Comparison of ENCODE assay signal across 8 mouse cellular contexts in the genomic region with DNA sequence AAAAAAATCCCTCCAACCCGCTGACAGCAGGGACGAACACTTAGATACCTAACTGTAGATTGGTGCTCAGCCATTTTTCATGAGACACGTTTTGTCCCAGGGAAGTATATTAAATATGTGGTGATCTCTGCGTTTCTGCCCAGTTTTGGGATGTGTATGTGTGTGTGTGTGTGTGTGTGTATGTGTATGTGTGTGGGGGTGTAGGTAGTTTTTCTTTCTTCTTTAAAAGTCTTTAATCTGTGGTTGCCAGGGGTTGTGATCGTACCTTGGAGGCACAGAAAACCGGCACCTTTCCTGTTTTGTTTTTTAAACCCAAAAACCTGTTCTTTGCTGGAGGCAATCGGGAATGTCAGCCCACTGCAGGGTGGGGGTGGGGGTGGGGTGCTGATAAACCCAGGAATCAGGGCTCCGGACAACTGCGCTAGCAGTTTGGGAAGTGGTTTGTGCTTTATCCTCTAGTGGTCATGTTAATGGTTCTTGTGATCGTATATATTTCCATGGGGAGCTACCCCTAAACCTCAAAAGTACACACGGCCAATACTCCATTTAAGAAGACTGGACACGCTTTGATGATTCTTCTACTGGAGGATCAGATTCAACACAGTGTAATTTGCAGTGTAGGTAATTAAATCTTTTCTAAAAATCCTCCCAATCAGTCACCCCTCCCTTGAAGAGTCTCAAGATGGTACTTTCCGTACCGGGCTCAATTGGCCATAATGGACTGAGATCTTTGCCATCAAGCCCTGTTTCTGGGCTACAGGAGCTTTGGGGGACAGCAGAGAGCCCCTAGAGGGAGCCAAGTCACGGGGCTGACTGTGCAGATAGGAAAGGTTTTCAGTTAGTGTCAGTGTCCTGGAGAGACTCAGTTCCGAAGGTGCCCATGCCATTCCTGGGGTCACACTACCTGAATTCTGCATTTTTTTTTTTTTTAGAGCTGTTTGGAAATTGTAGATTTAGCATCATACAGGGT. TPM values are rescaled to one million over a fixed set of nuclear protein-coding genes. Genes with fewer than 3 reads are reported as not detected.
DNase-seq lines count a peak whose midpoint lies in the region; ATAC-seq and TF ChIP-seq lines count a peak whose summit lies in the region.

No protein-coding gene starts in this region.

- no peak for TF ChIP-seq CTCF in spleen, adult 2 months (IDR thresholded peaks at IDR 0.05; ENCODE audit: extremely low read depth, insufficient read depth, insufficient read length, insufficient replicate concordance)
- peak; percentile 45 for TF ChIP-seq CTCF in intestine, postnatal 0 days (IDR thresholded peaks at IDR 0.05; ENCODE audit: low read depth)

- H3K4me2 ChIP-seq in intestine, postnatal 0 days (replicated peaks; ENCODE audit: low read depth), result peak overlapping the region; percentile 96
- peak overlapping the region; percentile 85 for H3K4me2 ChIP-seq in midbrain, embryonic 15.5 days

- no peak for TF ChIP-seq POLR2A in spleen, adult 2 months (IDR thresholded peaks at IDR 0.05; ENCODE audit: low read depth, low read length)

- peak; percentile 49 for DNase-seq in adrenal gland, postnatal 10 days
- DNase-seq in adrenal gland, postnatal 4 days (ENCODE audit: low spot score in 2 of 2), result no peak
- DNase-seq in spleen, adult 2 months (ENCODE audit: low read depth in 1 of 2, low spot score in 2 of 2), result no peak
- DNase-seq in spleen, postnatal 36 days (ENCODE audit: low spot score in 2 of 2), result no peak
- no peak for DNase-seq in frontal cortex, postnatal 25 days (ENCODE audit: low spot score in 2 of 2)
- no peak for DNase-seq in layer of hippocampus, adult 18-20 months (ENCODE audit: low spot score in 2 of 2)

- H3K36me3 ChIP-seq in spleen, adult 2 months (ENCODE audit: control insufficient read depth, insufficient read depth, low read length), result no peaks in the 10 kb centered on the region
- no peaks in the 10 kb centered on the region for H3K36me3 ChIP-seq in intestine, postnatal 0 days (ENCODE audit: control insufficient read depth, insufficient read depth)
- no peaks in the 10 kb centered on the region for H3K36me3 ChIP-seq in midbrain, embryonic 15.5 days (replicated peaks)

- H3K4me3 ChIP-seq in spleen, adult 2 months (ENCODE audit: extremely low read depth, insufficient read depth, insufficient read length), result peak overlapping the region; percentile 58; the same call in 1 of the 2 replicates
- H3K4me3 ChIP-seq in intestine, postnatal 0 days (ENCODE audit: low read depth, low read length), result peak overlapping the region; percentile 77
- peak overlapping the region; percentile 69 for H3K4me3 ChIP-seq in midbrain, embryonic 15.5 days

- ATAC-seq in intestine, postnatal 0 days, result no peak
- ATAC-seq in midbrain, embryonic 15.5 days (replicated peaks), result no peak

- no peak overlapping the region for H3K27ac ChIP-seq in spleen, adult 2 months (ENCODE audit: insufficient read depth, low read length)
- H3K27ac ChIP-seq in intestine, postnatal 0 days (ENCODE audit: low read depth, low read length), result no peak overlapping the region
- peak overlapping the region; percentile 79; the same call in 1 of the 2 replicates for H3K27ac ChIP-seq in midbrain, embryonic 15.5 days

- peaks cover 9% of the 10 kb centered on the region; the same call in 1 of the 2 replicates for H3K27me3 ChIP-seq in spleen, adult 2 months (ENCODE audit: control insufficient read depth, insufficient read depth, low read length)
- H3K27me3 ChIP-seq in intestine, postnatal 0 days (replicated peaks; ENCODE audit: control insufficient read depth, insufficient read depth, low read length), result no peaks in the 10 kb centered on the region
- 0 out of 2 replicates have a peak, but pooled peaks cover 3% of the 10 kb centered on the region for H3K27me3 ChIP-seq in midbrain, embryonic 15.5 days (replicated peaks)

- WGBS in spleen, adult 2 months, result 21% methylated on average over 16 of the region's 16 CpGs
- WGBS in intestine, postnatal 0 days, result 22% methylated on average over 16 of the region's 16 CpGs
- 11% methylated on average over 16 of the region's 16 CpGs for WGBS in midbrain, embryonic 15.5 days

- no peaks in the 10 kb centered on the region for H3K9me3 ChIP-seq in intestine, postnatal 0 days (ENCODE audit: control insufficient read depth)
- no peaks in the 10 kb centered on the region for H3K9me3 ChIP-seq in midbrain, embryonic 15.5 days

- no peak overlapping the region; the same call in 1 of the 2 replicates for H3K9ac ChIP-seq in intestine, postnatal 0 days (ENCODE audit: low read depth, low read length)
- H3K9ac ChIP-seq in midbrain, embryonic 15.5 days, result peak overlapping the region; percentile 62; the same call in 1 of the 2 replicates

- H3K4me1 ChIP-seq in spleen, adult 2 months (ENCODE audit: control insufficient read depth, insufficient read depth, insufficient read length), result peaks cover 2% of the 10 kb centered on the region; the same call in 1 of the 2 replicates
- no peaks in the 10 kb centered on the region for H3K4me1 ChIP-seq in intestine, postnatal 0 days (replicated peaks; ENCODE audit: control insufficient read depth, insufficient read depth, low read length)
- peaks cover 19% of the 10 kb centered on the region for H3K4me1 ChIP-seq in midbrain, embryonic 15.5 days

RNA-seq across cellular contexts. Expression of gene Rassf8, which starts 1.4 kb away (rescaled TPM):
- 10 to 100 TPM; 82.4 to 85.1 TPM for total RNA-seq in adrenal gland, postnatal 10 days (2021)
- 100 to 1,000 TPM; 131 to 139 TPM for total RNA-seq in adrenal gland, postnatal 4 days (2021)
- 2.8 and 2.9 TPM in 2 replicates for polyA plus RNA-seq in spleen, adult 2 months (2012; rRNA removed)
- 3.3 and 4.4 TPM in 2 replicates for polyA plus RNA-seq in intestine, postnatal 0 days (2015; fragmentation: Nextera tagmentation; extraction: Ambion mirVana)
- 4.6 and 5.5 TPM in 2 replicates for polyA plus RNA-seq in midbrain, embryonic 15.5 days (2015; fragmentation: Nextera tagmentation; extraction: Ambion mirVana)
- 10 to 100 TPM; 23.7 to 27.3 TPM for total RNA-seq in layer of hippocampus, adult 18-20 months (2021)
